Mouse (Mus musculus) ES-E14 (cell line): ENCODE results near the gene Nsmce1. TPM values are rescaled to one million over a fixed set of nuclear protein-coding genes. Genes with fewer than 3 reads are reported as not detected.
A peak's percentile ranks its signal among the peaks of the same experiment; 100 is the strongest.

ENCODE experiments used
- DNase-seq: peaks from one replicate; pipeline ENCODE4 v3.0.0-alpha.2; 2013; ENCODE audit warnings: low read depth, low spot score
- H3K27ac ChIP-seq: 2 replicates; pipeline ENCODE4 v1.5.1; 2012; ENCODE audit warnings: low read depth, mild to moderate bottlenecking, low read length, moderate library complexity, mixed read lengths; ENCODE audit not compliant: poor library complexity, insufficient read depth, severe bottlenecking
- H3K36me3 ChIP-seq: 2 replicates; pipeline ENCODE4 v1.6.1; 2012; ENCODE audit warnings: mild to moderate bottlenecking, low read length, moderate library complexity, mixed read lengths; ENCODE audit not compliant: control insufficient read depth, poor library complexity, insufficient read depth, severe bottlenecking
- H3K4me1 ChIP-seq, 2 experiments: fragments of 150-350 bp in 1 of 2; sonication (generic) in 1 of 2; 2 replicates each; pipeline ENCODE4 v1.6.1; 2012; ENCODE audit warnings: low read length in 2 of 2, mild to moderate bottlenecking in 1 of 2, mixed read lengths in 1 of 2; ENCODE audit not compliant: control insufficient read depth in 2 of 2, insufficient read depth in 2 of 2, poor library complexity in 1 of 2
- H3K4me3 ChIP-seq, 2 experiments: fragments of 150-350 bp in 1 of 2; sonication (generic) in 1 of 2; 2 replicates each; pipeline ENCODE4 v1.5.1; 2012; ENCODE audit warnings: low read length in 2 of 2, low read depth in 1 of 2, mild to moderate bottlenecking in 1 of 2, mixed read lengths in 1 of 2; ENCODE audit not compliant: insufficient read depth in 1 of 2, poor library complexity in 1 of 2, severe bottlenecking in 1 of 2
- H3K9ac ChIP-seq: 2 replicates; pipeline ENCODE4 v1.6.1; 2012; ENCODE audit warnings: low read depth, mild to moderate bottlenecking, low read length, mixed read lengths; ENCODE audit not compliant: poor library complexity, insufficient read depth, severe bottlenecking
- H3K9me3 ChIP-seq: fragments of 150-350 bp; sonication (generic); 2 replicates; pipeline ENCODE4 v1.6.1; 2012; ENCODE audit warnings: low read depth, mild to moderate bottlenecking, low read length; ENCODE audit not compliant: control insufficient read depth, insufficient read depth
- CHD2 ChIP-seq: IDR thresholded peaks from 2 replicates; pipeline ENCODE4 v1.6.1; 2014; ENCODE audit warnings: mild to moderate bottlenecking, low read depth, low read length, inconsistent platforms
- HCFC1 ChIP-seq: IDR thresholded peaks from 2 replicates; pipeline ENCODE4 v1.6.1; 2012; ENCODE audit warnings: low read length, inconsistent platforms, borderline replicate concordance; ENCODE audit not compliant: insufficient read depth
- MAFK ChIP-seq: IDR thresholded peaks from 2 replicates; pipeline ENCODE4 v1.6.1; 2014; ENCODE audit warnings: mild to moderate bottlenecking, low read depth, low read length, inconsistent platforms; ENCODE audit not compliant: insufficient read depth
- ZC3H11A ChIP-seq: IDR thresholded peaks from 2 replicates; pipeline ENCODE4 v1.6.1; 2012; ENCODE audit warnings: low read depth, mild to moderate bottlenecking, inconsistent platforms, low read length, borderline replicate concordance
- ZNF384 ChIP-seq: IDR thresholded peaks from 2 replicates; pipeline ENCODE4 v1.6.1; 2012; ENCODE audit warnings: low read depth, low read length, inconsistent platforms
- in situ Hi-C, 2 experiments: fragments of 600-800 bp; cut with MboI; formaldehyde crosslinking; loops; one replicate each; pipeline ENCODE4 v1.15.1; 2025; ENCODE audit warnings: low sequenced_read_pairs in 2 of 2, inconsistent platforms in 1 of 2; ENCODE audit not compliant: unreplicated experiment in 2 of 2
- total RNA-seq: library from RNA; depleted of rRNA; stranded (reverse); fragments of 300-350 nt; gene quantifications from 2 replicates; pipeline ENCODE4 v1.2.3, GENCODE M21; 2012; rRNA removed

Nsmce1 gene
- total RNA-seq, 1 experiment = 62.5 TPM

DNA sequence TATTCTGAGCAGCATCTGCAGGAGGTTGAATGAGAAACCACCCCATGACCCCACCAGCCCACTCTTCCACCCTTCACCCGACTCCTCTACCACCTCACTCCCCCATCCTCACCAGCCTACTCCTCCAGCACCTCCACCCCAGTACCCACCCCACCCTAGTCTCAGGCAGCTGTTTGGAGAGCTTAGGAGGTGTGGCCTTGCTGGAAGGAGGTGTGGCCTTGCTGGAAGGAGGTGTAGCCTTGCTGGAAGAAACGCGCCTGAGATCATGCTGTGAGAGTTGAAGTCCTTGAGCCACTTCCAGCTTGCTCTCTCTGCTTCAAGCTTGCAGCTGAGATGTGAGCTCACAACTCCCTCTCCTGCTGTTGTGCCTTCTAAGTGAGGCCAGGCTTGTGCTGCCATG, 73.0 kb downstream of the Nsmce1 start:
- Histone ChIP-seq H3K36me3 (no peaks in the 10 kb centered on the region), H3K9ac (no peak overlapping the region), H3K9me3 (no peaks in the 10 kb centered on the region), H3K4me3 (peak overlapping the region in 1 of 2 experiments; percentile 22; a peak in 2 of 4 replicates), H3K4me1 (peaks cover 7 to 13% of the 10 kb centered on the region in 2 experiments), H3K27ac (peak overlapping the region; percentile 63; the same call in 1 of the 2 replicates)
- no peak for TF ChIP-seq CHD2
- no peak for TF ChIP-seq MAFK
- TF ChIP-seq HCFC1 = no peak
- TF ChIP-seq ZC3H11A = no peak
- TF ChIP-seq ZNF384 = no peak
- DNase-seq = peak; percentile 82
- in situ Hi-C loops = no loop called here

Other genes with a start within 250 kb of the Nsmce1 start
- gene Kdm8, start 46.9 kb downstream of the Nsmce1 start, total RNA-seq = 4.8 and 6.7 TPM in 2 replicates
- gene Il4ra, start 60.5 kb upstream of the Nsmce1 start, total RNA-seq = 2.9 and 3.4 TPM in 2 replicates
- gene Il21r, start 111.8 kb upstream of the Nsmce1 start, total RNA-seq = 0.58 TPM in 1 of 2 replicates, not detected in the other
- 83.5 and 95.4 TPM in 2 replicates for gene Gtf3c1, start 216.2 kb upstream of the Nsmce1 start, total RNA-seq
- 4.4 and 4.8 TPM in 2 replicates for gene D430042O09Rik, start 216.3 kb upstream of the Nsmce1 start, total RNA-seq